Mouse (Mus musculus) hindbrain, postnatal 0 days (tissue): Measurements from ENCODE around the gene Ercc8. TPM values are rescaled to one million over a fixed set of nuclear protein-coding genes. Genes with fewer than 3 reads are reported as not detected.

ENCODE experiments used
- ATAC-seq: fragments of 200-750 bp; cut with Nextera tagmentation; 2 replicates; pipeline ENCODE4 v1.8.0; 2017; ENCODE audit warnings: mild to moderate bottlenecking, moderate TSS enrichment, moderate library complexity
- DNase-seq: peaks from one replicate; pipeline ENCODE4 v3.0.0-alpha.2; 2015; ENCODE audit warnings: low spot score
- H3K27ac ChIP-seq: fragments of 300-500 bp; sonication (generic); 2 replicates; pipeline ENCODE4 v1.5.1; 2014; ENCODE audit warnings: mild to moderate bottlenecking
- H3K27me3 ChIP-seq: fragments of 300-500 bp; sonication (generic); 2 replicates; pipeline ENCODE4 v1.6.1; 2014; ENCODE audit warnings: low read length, mixed read lengths; ENCODE audit not compliant: insufficient read depth
- H3K36me3 ChIP-seq: fragments of 300-500 bp; sonication (generic); 2 replicates; pipeline ENCODE4 v1.6.1; 2014; ENCODE audit warnings: low read length, mixed read lengths; ENCODE audit not compliant: insufficient read depth
- H3K4me1 ChIP-seq: fragments of 300-500 bp; sonication (generic); 2 replicates; pipeline ENCODE4 v1.6.1; 2014; ENCODE audit warnings: antibody characterized with exemption, low read length, mixed read lengths; ENCODE audit not compliant: insufficient read depth
- H3K4me2 ChIP-seq: fragments of 300-500 bp; sonication (generic); 2 replicates; pipeline ENCODE4 v1.6.1; 2014; ENCODE audit warnings: low read depth, mild to moderate bottlenecking, low read length, moderate library complexity, mixed read lengths
- H3K4me3 ChIP-seq: fragments of 300-500 bp; sonication (generic); 2 replicates; pipeline ENCODE4 v1.5.1; 2014; ENCODE audit warnings: low read length
- H3K9ac ChIP-seq: fragments of 300-500 bp; sonication (generic); replicated peaks from 2 replicates; pipeline ENCODE4 v1.6.1; 2014; ENCODE audit warnings: mild to moderate bottlenecking, low read length, moderate library complexity, mixed read lengths
- H3K9me3 ChIP-seq: fragments of 300-500 bp; sonication (generic); 2 replicates; pipeline ENCODE4 v1.6.1; 2016; ENCODE audit warnings: low read length, mixed read lengths
- CTCF ChIP-seq: IDR thresholded peaks from 2 replicates; pipeline ENCODE4 v1.5.1; 2016; ENCODE audit warnings: antibody characterized with exemption, control low read depth, low read depth
- WGBS: fragments of 180-500 bp; shearing (Covaris S2); extraction: QIAGEN DNeasy Blood & Tissue Kit; methylation state at CpG from one replicate; pipeline ENCODE4 v1.1.7; 2014; 5-methylcytosine and 5-hydroxymethylcytosine counted together
- polyA plus RNA-seq: library from polyadenylated mRNA; unstranded; fragments of >200 nt; fragmentation: Nextera tagmentation; extraction: Ambion mirVana; gene quantifications from 2 replicates; pipeline ENCODE4 v1.2.1, GENCODE M21; 2015
- total RNA-seq: library from RNA; depleted of rRNA; stranded (reverse); fragments of >200 nt; gene quantifications from 2 replicates; pipeline ENCODE4 v1.2.3, GENCODE M21; 2014

Ercc8 gene
- total and polyA plus RNA-seq, 2 experiments from 2014 or later = 28.3 to 32.9 TPM

DNA sequence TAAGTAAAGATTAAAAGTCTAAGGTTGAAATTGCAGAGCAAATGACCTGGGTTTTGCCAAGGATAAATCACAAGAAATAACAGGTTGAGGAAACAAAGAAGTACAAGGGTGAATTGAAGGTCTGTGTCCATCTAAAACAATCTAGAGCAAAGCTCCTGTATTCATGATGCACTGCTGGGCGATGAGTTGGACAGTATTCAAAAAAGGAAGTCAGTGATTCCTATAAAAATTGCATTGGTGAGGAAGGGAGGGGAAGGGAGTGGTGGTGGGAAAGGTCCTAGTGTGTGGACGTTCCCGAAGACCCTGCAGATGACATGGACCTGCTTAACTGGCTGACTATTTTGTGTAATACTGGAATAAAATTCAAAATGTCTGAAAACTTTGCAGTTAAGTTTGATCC lies 6.1 kb downstream of the Ercc8 start:
- peaks cover 4% of the 10 kb centered on the region; the same call in 1 of the 2 replicates for H3K4me1 ChIP-seq
- no peaks in the 10 kb centered on the region for H3K27me3 ChIP-seq
- no peaks in the 10 kb centered on the region for H3K9me3 ChIP-seq
- H3K4me3 ChIP-seq = no peak overlapping the region
- no peak overlapping the region for H3K27ac ChIP-seq
- no peaks in the 10 kb centered on the region; the same call in 1 of the 2 replicates for H3K36me3 ChIP-seq
- TF ChIP-seq CTCF = no peak
- no peak overlapping the region for H3K4me2 ChIP-seq
- no peak for ATAC-seq
- no peak overlapping the region for H3K9ac ChIP-seq
- no peak for DNase-seq
- WGBS = 78% methylated on average over 3 of the region's 3 CpGs

DNA sequence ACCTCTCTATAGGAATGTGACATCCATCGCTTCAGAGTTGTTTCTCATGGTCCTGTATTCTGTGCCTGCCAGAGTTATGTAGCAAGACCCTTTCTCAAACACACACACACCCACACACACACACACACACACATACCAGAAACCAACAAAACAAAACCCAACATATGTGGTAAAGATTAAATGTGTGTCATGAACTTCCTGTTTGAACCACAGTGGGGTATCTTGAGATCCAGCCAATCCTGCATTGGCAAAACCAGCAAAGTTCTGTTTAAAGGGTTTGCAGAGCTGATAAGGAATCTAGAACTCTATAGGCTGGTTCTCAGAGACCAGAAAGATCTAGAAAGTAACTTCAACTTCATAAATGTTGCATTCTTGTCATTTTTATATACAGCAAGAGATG lies 11.5 kb downstream of the Ercc8 start:
- H3K4me1 ChIP-seq = no peaks in the 10 kb centered on the region
- DNase-seq (no peak), ATAC-seq (no peak)
- peaks cover 10% of the 10 kb centered on the region for H3K36me3 ChIP-seq
- no peak overlapping the region for H3K9ac ChIP-seq
- no peak overlapping the region for H3K4me2 ChIP-seq
- no peaks in the 10 kb centered on the region for H3K27me3 ChIP-seq
- TF ChIP-seq CTCF = no peak
- H3K9me3 ChIP-seq = no peaks in the 10 kb centered on the region
- H3K27ac ChIP-seq = no peak overlapping the region
- WGBS = 100% methylated on average over 1 of the region's 1 CpGs
- no peak overlapping the region for H3K4me3 ChIP-seq

DNA sequence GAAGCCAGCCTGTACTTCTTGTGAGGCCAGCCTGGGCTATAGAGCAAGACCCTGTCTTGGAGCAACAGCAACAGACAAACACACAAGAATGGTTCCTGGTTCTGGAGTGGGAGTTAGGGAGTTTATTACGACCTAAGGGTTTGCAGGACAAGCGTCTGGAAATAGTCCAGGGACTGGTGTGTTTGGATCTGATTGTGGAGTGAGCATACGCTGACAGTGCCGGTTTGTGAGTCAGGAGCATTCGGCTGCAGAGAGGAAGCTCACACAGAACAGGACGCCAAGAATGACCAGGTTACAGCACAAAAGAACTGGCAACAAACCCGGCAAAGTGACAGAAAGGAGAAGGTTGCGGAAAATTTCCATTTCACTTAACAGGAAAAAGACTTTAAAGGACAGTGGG lies 12.0 kb downstream of the Ercc8 start:
- peaks cover 12% of the 10 kb centered on the region for H3K36me3 ChIP-seq
- ATAC-seq (no peak), DNase-seq (no peak)
- H3K4me3 ChIP-seq = no peak overlapping the region
- TF ChIP-seq CTCF = no peak
- H3K27me3 ChIP-seq = no peaks in the 10 kb centered on the region
- no peaks in the 10 kb centered on the region for H3K9me3 ChIP-seq
- WGBS = 85% methylated on average over 8 of the region's 8 CpGs
- H3K27ac ChIP-seq = no peak overlapping the region
- H3K9ac ChIP-seq = no peak overlapping the region
- H3K4me1 ChIP-seq = no peaks in the 10 kb centered on the region
- no peak overlapping the region for H3K4me2 ChIP-seq

DNA sequence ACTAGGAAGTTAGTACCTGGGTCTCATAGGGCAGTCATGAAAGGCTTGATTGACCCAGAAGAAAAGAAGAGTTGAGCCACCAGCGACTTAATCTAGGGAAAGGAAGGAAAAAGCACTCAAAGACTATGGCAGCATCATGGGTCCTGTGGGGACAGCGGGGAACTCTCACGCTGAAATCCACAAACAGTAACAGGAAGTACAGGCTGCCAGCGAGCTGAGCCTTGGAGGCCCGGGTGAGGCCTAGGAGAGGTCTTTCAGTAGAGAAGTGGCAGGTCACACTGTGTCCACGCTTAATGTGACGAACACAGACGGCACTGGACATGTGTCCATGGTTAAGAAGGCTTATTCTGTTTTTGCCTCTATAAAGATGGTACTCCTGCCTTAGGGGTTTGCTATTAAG lies 21.1 kb downstream of the Ercc8 start:
- Histone ChIP-seq H3K4me2 (no peak overlapping the region), H3K36me3 (peaks cover 21% of the 10 kb centered on the region), H3K9me3 (no peaks in the 10 kb centered on the region), H3K27me3 (no peaks in the 10 kb centered on the region), H3K27ac (no peak overlapping the region), H3K9ac (no peak overlapping the region), H3K4me3 (no peak overlapping the region), H3K4me1 (no peaks in the 10 kb centered on the region)
- ATAC-seq (no peak), DNase-seq (no peak)
- 84% methylated on average over 8 of the region's 8 CpGs for WGBS
- TF ChIP-seq CTCF = no peak

DNA sequence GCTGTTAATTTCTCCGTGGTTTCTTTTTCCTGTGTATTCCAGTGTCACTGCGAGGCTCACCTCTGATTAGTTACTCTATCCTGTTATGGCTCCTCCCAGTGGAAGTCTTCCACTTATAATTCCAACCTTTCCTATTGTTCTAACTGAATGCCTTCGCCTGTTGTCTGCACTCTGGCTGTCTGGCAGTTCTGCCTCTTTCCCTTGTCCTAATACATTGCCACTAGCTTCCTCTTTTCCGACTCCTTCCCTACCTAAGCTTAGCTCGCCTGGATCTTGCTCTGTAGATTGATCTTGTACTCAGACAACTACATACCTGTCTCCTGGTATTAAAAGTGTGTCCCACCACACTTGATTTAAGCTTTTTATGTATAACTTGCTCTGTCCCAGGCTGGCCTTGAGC lies 22.3 kb downstream of the Ercc8 start:
- Histone ChIP-seq H3K36me3 (peaks cover 16% of the 10 kb centered on the region), H3K27me3 (no peaks in the 10 kb centered on the region), H3K9ac (no peak overlapping the region), H3K27ac (no peak overlapping the region), H3K4me1 (no peaks in the 10 kb centered on the region), H3K4me2 (no peak overlapping the region), H3K4me3 (no peak overlapping the region), H3K9me3 (no peaks in the 10 kb centered on the region)
- TF ChIP-seq CTCF = no peak
- ATAC-seq (no peak), DNase-seq (no peak)
- 84% methylated on average over 5 of the region's 5 CpGs for WGBS

DNA sequence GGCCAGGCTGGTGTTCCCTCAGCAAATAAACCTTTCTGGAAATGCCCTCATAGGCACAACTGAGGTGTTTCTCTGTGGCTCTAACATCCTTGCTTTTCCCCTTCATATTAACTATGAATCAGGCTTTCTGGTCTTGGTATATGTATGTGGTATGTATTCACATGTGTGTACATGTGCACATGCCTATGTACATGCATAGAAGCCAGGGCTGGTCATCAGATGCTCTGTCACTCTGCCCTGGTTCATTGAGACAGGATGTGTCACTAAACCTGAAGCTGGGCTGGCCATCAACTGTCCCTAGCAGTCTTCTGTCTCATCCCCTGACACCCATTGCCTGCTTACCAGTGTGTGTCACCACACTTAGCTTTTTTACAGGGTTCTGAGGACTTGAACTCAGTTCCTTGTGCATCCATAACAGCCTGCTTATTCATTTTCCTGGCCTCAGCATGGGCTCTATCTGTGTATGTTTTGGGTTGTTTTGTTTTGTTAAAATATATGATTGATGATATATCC lies 26.3 kb downstream of the Ercc8 start:
- DNase-seq (no peak), ATAC-seq (no peak)
- H3K9me3 ChIP-seq = no peaks in the 10 kb centered on the region
- peaks cover 16% of the 10 kb centered on the region; the same call in 1 of the 2 replicates for H3K36me3 ChIP-seq
- no peak overlapping the region for H3K27ac ChIP-seq
- no peak overlapping the region for H3K4me3 ChIP-seq
- H3K4me2 ChIP-seq = no peak overlapping the region
- H3K4me1 ChIP-seq = no peaks in the 10 kb centered on the region
- TF ChIP-seq CTCF = no peak
- H3K9ac ChIP-seq = no peak overlapping the region
- no peaks in the 10 kb centered on the region for H3K27me3 ChIP-seq

DNA sequence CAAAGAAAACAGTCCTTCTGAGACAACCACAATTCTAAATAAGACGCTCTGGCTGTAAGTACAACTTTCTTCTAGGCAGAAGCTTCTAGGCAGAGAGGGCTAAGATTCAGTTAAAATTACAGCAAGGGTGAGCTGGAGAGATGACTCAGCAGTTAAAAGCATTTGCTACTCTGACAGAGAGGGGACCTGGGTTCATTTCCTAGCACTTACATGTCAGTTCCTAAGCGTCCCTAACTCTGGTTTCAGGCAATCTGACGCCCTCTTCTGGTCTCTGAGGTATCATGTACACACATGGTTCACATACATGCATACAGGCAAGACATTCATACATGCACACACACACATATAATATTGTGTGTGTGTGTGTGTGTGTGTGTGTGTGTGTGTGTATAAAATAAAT lies 27.0 kb downstream of the Ercc8 start:
- Histone ChIP-seq H3K4me3 (no peak overlapping the region), H3K27ac (no peak overlapping the region), H3K9me3 (no peaks in the 10 kb centered on the region), H3K4me2 (no peak overlapping the region), H3K4me1 (no peaks in the 10 kb centered on the region), H3K36me3 (peaks cover 16% of the 10 kb centered on the region; the same call in 1 of the 2 replicates), H3K27me3 (no peaks in the 10 kb centered on the region), H3K9ac (no peak overlapping the region)
- DNase-seq (no peak), ATAC-seq (no peak)
- TF ChIP-seq CTCF = no peak
- 92% methylated on average over 3 of the region's 3 CpGs for WGBS
